Mouse (Mus musculus) midbrain, embryonic 11.5 days (tissue): ENCODE data around the gene Gm49368. TPM values are rescaled to one million over a fixed set of nuclear protein-coding genes. Genes with fewer than 3 reads are reported as not detected.

Experiments used
- ATAC-seq: fragments of 200-750 bp; cut with Nextera tagmentation; 2 replicates; pipeline ENCODE4 v1.8.0; 2017; ENCODE audit warnings: moderate TSS enrichment, moderate library complexity; ENCODE audit not compliant: low FRiP score
- DNase-seq: peaks from one replicate; pipeline ENCODE4 v3.0.0; 2015; ENCODE audit warnings: low spot score; ENCODE audit errors: missing footprints
- H3K27ac ChIP-seq: fragments of 300-500 bp; sonication (generic); 2 replicates; pipeline ENCODE4 v1.5.1; 2014; ENCODE audit warnings: low read depth, low read length
- H3K27me3 ChIP-seq: fragments of 300-500 bp; sonication (generic); 2 replicates; pipeline ENCODE4 v1.6.1; 2014; ENCODE audit warnings: mild to moderate bottlenecking, low read length, moderate library complexity, mixed read lengths; ENCODE audit not compliant: control insufficient read depth, insufficient read depth
- H3K36me3 ChIP-seq: fragments of 300-500 bp; sonication (generic); 2 replicates; pipeline ENCODE4 v1.6.1; 2014; ENCODE audit warnings: mild to moderate bottlenecking, low read length, moderate library complexity, mixed read lengths; ENCODE audit not compliant: control insufficient read depth, insufficient read depth
- H3K4me1 ChIP-seq: fragments of 300-500 bp; sonication (generic); 2 replicates; pipeline ENCODE4 v1.6.1; 2014; ENCODE audit warnings: low read length; ENCODE audit not compliant: control insufficient read depth, insufficient read depth
- H3K4me2 ChIP-seq: fragments of 300-500 bp; sonication (generic); 2 replicates; pipeline ENCODE4 v1.6.1; 2014; ENCODE audit warnings: mild to moderate bottlenecking, moderate library complexity
- H3K4me3 ChIP-seq: fragments of 300-500 bp; sonication (generic); 2 replicates; pipeline ENCODE4 v1.5.1; 2014; ENCODE audit warnings: low read depth, low read length
- H3K9ac ChIP-seq: fragments of 300-500 bp; sonication (generic); 2 replicates; pipeline ENCODE4 v1.6.1; 2014; ENCODE audit warnings: low read length
- H3K9me3 ChIP-seq: fragments of 300-500 bp; sonication (generic); 2 replicates; pipeline ENCODE4 v1.6.1; 2016; ENCODE audit warnings: low read length; ENCODE audit not compliant: control insufficient read depth
- WGBS: fragments of 180-500 bp; shearing (Covaris S2); extraction: QIAGEN DNeasy Blood & Tissue Kit; methylation state at CpG from one replicate; pipeline ENCODE4 v1.1.7; 2014; 5-methylcytosine and 5-hydroxymethylcytosine counted together
- polyA plus RNA-seq: library from polyadenylated mRNA; unstranded; fragments of >200 nt; fragmentation: Nextera tagmentation; extraction: Ambion mirVana; gene quantifications from 2 replicates; pipeline ENCODE4 v1.2.1, GENCODE M21; 2014

Gene Gm49368
- polyA plus RNA-seq, 1 experiment from 2014 or later, result not detected

DNA sequence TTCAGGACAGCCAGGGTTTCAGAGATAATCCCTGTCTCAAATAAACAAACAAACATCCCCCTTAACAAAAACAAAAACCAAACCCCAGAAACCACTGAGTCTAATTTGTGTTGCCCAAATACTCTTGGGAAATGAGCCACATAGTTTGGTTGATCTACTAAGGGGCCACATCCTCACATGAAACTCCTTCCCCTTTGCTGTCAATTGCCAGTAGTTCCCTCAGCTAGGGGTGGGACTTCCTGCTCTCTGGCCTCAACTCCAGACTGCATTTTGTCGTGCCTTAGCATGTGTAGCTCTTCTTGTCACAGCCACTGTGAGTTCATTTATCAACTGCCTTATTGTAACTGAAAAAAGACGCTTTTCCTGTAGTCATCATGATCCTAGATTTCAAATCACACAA, 47.8 kb downstream of the Gm49368 start:
- no peaks in the 10 kb centered on the region for H3K4me1 ChIP-seq
- no peaks in the 10 kb centered on the region for H3K27me3 ChIP-seq
- no peaks in the 10 kb centered on the region for H3K36me3 ChIP-seq
- 79% methylated on average over 2 of the region's 2 CpGs for WGBS
- H3K9me3 ChIP-seq, result no peaks in the 10 kb centered on the region
- DNase-seq (no peak), ATAC-seq (no peak)
- no peak overlapping the region for H3K4me3 ChIP-seq
- no peak overlapping the region for H3K4me2 ChIP-seq
- H3K9ac ChIP-seq, result no peak overlapping the region
- H3K27ac ChIP-seq, result no peak overlapping the region

DNA sequence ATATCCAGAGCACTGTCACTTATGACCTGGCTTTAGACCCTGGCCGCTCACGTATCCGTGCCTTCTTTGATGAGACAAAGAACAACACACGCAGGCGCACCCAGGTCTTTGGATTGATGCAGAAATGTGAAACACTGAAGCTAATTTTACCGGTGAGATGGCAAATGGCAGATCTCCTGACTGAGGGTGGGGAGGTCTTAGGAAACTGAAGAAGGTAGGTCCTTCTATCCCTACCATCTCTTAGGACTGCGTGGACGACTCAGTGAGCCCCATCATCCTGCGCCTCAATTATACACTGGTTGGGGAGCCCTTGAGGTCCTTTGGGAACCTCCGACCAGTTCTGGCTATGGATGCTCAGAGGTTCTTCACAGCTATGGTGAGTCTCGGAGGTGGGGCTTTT, 49.6 kb downstream of the Gm49368 start:
- no peak for DNase-seq
- Histone ChIP-seq H3K9ac (no peak overlapping the region), H3K36me3 (no peaks in the 10 kb centered on the region), H3K4me1 (no peaks in the 10 kb centered on the region), H3K9me3 (no peaks in the 10 kb centered on the region), H3K4me2 (no peak overlapping the region), H3K27me3 (no peaks in the 10 kb centered on the region), H3K4me3 (no peak overlapping the region), H3K27ac (no peak overlapping the region)
- WGBS, result 92% methylated on average over 11 of the region's 11 CpGs
- ATAC-seq, result no peak

DNA sequence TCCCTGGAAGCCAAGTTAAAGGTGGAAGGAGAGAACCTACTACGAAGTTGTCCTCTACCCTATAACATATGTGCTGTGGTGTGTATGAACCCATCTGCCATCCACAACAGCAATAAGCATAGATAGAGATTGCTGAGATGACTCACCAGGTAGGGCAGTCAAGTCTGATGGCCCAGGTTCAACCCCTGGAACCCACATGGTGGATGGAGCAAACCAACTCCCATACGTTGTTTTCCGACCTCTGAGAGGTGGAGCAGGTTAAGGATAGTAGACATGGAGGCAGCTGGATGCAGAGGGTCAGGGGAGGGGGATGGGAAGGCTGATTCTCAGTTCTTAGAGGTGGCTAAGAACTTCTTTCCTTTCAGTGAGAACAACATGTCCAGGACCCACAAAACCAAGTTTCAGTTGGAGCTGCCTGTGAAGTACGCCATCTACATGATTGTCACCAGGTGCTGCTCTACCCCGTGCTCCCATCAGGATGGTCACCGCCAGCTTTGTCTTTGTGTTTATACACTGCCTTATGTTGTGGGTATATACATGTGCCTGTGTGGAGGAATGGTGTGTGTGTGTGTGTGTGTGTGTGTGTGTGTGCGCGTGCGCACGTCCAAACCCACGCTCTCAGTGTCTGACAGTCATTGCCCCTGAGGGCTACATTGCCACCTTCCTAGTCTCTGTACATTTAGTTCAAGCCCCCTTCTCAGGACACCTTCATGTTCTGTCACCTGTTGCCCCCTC, 52.1 kb downstream of the Gm49368 start:
- H3K27me3 ChIP-seq, result no peaks in the 10 kb centered on the region
- no peaks in the 10 kb centered on the region for H3K4me1 ChIP-seq
- DNase-seq (no peak), ATAC-seq (no peak)
- H3K36me3 ChIP-seq, result no peaks in the 10 kb centered on the region
- no peak overlapping the region for H3K9ac ChIP-seq
- H3K4me2 ChIP-seq, result no peak overlapping the region
- 93% methylated on average over 11 of the region's 11 CpGs for WGBS
- no peaks in the 10 kb centered on the region for H3K9me3 ChIP-seq
- no peak overlapping the region for H3K4me3 ChIP-seq
- no peak overlapping the region for H3K27ac ChIP-seq

DNA sequence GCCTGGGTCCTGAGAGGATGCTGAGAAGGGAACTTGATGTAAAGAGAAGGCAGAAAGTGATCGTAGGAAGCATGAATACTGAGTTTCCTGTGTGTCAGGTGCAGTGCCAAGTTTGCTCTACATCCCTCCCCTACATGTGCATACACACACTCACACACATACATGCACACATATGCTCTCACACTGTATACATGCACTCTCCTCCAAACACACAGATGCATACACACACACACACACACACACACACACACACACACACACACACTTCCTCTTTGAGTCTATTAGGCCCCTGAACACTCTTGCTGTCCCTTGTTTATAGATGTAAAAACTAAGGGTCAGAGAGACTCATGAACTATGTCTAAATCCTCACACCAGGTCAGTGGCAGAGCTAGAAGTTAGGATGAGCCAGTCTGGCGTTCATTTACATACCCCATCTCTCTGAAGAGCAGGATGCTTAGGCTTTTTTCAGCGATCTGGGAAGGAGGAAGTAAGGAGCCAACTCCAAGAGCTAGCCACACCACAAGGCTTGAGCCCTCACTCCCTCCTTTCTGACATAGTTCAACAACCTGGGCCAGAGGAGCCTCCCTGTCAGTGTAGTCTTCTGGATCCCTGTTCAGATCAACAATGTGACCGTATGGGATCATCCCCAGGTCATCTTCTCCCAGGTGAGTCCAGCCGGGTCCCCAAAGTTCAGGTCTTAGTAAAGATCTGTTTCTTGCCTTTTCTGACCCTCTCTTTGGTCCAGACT, 52.9 kb downstream of the Gm49368 start:
- no peak overlapping the region for H3K4me3 ChIP-seq
- no peak overlapping the region for H3K27ac ChIP-seq
- ATAC-seq (no peak), DNase-seq (no peak)
- H3K9me3 ChIP-seq, result no peaks in the 10 kb centered on the region
- no peaks in the 10 kb centered on the region for H3K36me3 ChIP-seq
- WGBS, result 84% methylated on average over 5 of the region's 5 CpGs
- H3K4me1 ChIP-seq, result no peaks in the 10 kb centered on the region
- no peak overlapping the region for H3K4me2 ChIP-seq
- H3K27me3 ChIP-seq, result no peaks in the 10 kb centered on the region
- H3K9ac ChIP-seq, result no peak overlapping the region

DNA sequence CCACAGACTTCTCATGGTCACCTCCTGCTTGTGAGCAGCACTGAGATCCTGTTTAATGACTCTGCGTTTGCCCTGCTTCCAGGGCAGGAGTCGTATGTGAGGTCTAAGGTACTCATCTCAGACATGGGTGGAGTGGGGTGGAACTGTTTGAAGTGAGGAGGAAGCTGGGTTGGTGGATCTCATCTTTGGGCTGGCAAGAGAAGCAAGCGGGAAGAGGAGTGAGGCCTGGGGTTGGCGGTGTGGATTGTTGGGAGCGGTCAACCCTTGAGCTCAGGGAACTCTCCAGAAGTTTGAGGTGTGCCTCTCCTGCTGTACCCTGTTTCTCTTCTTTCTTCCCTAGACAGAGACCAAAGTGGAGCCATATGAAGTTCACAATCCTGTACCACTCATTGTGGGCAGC, 53.9 kb downstream of the Gm49368 start:
- Histone ChIP-seq H3K27ac (no peak overlapping the region), H3K9me3 (no peaks in the 10 kb centered on the region), H3K4me2 (no peak overlapping the region), H3K36me3 (no peaks in the 10 kb centered on the region), H3K4me3 (no peak overlapping the region), H3K9ac (no peak overlapping the region), H3K4me1 (no peaks in the 10 kb centered on the region), H3K27me3 (no peaks in the 10 kb centered on the region)
- no peak for ATAC-seq
- WGBS, result 94% methylated on average over 5 of the region's 5 CpGs
- DNase-seq, result no peak

DNA sequence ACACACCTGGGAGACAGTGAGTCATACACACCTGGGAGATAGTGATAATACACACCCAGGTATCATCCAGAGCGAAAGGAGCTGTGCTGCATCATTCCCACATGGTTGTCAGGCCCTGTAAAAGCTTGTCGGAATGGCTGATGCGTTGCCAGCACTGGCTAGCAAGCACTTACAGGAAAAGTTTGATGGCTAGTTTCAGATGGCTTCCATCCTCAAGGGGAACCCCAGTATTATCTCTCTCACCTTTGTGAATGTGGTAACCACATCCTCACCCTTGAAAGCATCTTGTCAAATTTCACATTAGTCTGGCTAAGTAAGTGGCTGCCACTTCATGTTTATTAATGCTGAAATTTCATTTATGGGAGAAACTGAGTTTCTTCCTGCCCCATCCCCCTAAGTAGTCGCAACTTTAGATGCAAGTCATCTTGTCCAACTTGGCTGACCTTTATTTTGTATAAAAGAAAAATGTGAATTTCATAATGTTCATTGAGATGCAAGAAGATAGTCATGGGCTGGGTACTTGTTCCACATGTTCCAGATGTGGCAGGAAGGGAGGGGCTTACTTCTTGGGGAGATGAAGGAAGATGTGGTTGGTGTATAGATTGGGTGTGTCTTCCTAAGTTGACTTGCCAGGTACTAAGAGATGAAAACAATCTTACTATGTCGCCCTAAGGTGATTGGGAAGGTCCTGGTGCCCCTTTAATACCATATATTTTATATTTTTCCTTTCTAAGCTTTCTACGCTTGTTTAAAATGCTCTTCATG, 57.4 kb downstream of the Gm49368 start:
- Histone ChIP-seq H3K4me1 (no peaks in the 10 kb centered on the region), H3K4me2 (no peak overlapping the region), H3K4me3 (no peak overlapping the region), H3K9me3 (no peaks in the 10 kb centered on the region), H3K9ac (no peak overlapping the region), H3K36me3 (no peaks in the 10 kb centered on the region), H3K27me3 (no peaks in the 10 kb centered on the region), H3K27ac (no peak overlapping the region)
- ATAC-seq, result no peak
- WGBS, result 85% methylated on average over 6 of the region's 6 CpGs
- DNase-seq, result no peak

DNA sequence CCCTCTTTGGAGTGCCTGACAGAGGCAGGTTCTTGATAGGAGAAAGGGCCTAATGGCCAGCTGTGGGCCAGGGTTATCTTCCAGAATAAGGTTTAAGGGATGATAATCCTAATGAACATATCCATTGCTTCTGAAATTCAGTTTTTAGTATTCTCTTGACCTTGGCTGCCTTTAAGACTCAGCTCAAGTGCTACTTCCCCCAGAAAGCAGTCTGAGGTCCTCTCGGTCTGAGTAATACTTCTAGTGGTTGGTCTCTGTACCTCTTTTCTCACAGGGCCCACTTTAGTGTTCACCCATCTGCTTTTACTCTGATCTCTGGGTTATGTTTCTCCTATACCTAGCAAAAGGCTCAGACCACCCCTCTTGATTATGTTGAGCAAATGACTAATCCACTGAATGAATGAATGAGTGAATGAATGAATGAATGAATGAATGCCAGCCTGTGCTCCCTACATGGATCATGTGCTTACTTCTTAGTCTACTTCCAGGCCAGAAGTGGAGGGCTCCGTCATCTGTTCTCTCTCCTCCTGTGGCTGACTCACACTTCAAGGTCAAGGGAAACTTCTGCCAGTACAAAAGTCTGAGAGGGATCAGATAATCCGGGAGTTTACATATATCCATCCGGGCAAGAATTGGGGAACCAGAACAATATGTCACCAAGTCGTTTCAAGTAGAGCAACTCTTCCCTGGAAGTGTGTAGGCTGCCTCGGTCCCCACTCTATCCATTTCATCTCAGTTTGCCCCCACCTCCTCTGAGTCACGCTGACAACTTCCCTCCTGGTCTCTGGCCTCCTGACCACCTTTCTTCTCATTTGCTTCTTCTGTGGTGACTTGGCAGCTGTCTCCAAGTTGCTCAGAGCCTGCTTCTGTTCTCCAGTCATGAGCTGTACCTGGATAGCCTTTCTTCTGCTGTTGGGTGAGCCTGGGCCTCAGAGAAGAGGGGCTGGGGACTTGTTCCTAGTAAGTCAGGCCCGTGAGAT, 66.5 kb downstream of the Gm49368 start, which contains the start of gene Itgax:
Gene Itgax (plus strand): TSS at position 807 of the 980 bp plus-strand sequence.
- H3K9ac ChIP-seq, result no peak within 1 kb of the TSS
- DNase-seq (no peak), ATAC-seq (no peak)
- 82% methylated on average over 8 of the region's 8 CpGs for WGBS
- H3K27ac ChIP-seq, result no peak within 1 kb of the TSS
- no peak within 1 kb of the TSS for H3K4me3 ChIP-seq
- H3K4me2 ChIP-seq, result no peak within 1 kb of the TSS
- no peaks in the 10 kb centered on the region for H3K36me3 ChIP-seq
- H3K9me3 ChIP-seq, result no peaks in the 10 kb centered on the region
- no peaks in the 10 kb centered on the region for H3K27me3 ChIP-seq
- no peaks in the 10 kb centered on the region for H3K4me1 ChIP-seq

DNA sequence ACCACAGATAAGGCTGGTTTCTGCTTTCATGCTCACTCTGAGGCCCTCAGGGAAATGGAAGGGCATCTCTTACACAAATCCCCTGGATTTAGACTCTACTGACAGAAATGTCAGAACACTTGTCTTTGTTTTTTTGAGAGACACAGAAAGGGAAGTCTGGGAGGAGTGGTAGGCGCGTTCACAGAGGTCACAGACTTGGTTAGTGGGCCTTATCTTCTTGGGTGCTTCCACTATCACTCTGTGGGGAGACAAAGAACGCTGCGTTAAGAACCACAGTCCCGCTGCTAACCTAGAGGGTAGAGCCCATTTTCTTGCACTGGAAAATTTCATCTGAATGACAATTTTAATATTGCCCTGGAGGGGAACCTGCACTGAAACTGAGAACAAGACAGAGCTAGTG, 69.7 kb downstream of the Gm49368 start:
- no peak overlapping the region for H3K4me2 ChIP-seq
- WGBS, result 88% methylated on average over 5 of the region's 5 CpGs
- H3K4me1 ChIP-seq, result no peaks in the 10 kb centered on the region

More for the DNA sequence above, 69.7 kb downstream of the Gm49368 start:
- DNase-seq (no peak), ATAC-seq (no peak)
- H3K4me3 ChIP-seq, result no peak overlapping the region
- no peaks in the 10 kb centered on the region for H3K36me3 ChIP-seq
- H3K9ac ChIP-seq, result no peak overlapping the region
- no peaks in the 10 kb centered on the region for H3K9me3 ChIP-seq
- no peaks in the 10 kb centered on the region for H3K27me3 ChIP-seq
- H3K27ac ChIP-seq, result no peak overlapping the region
